Mouse (Mus musculus) forebrain, postnatal 0 days (tissue): Measurements from ENCODE around the gene Ccdc42. TPM values are rescaled to one million over a fixed set of nuclear protein-coding genes. Genes with fewer than 3 reads are reported as not detected.

Experiments
- ATAC-seq: fragments of 200-750 bp; cut with Nextera tagmentation; 2 replicates; pipeline ENCODE4 v1.8.0; 2017; ENCODE audit warnings: mild to moderate bottlenecking, moderate library complexity
- DNase-seq: peaks from one replicate; pipeline ENCODE4 v3.0.0-alpha.2; 2015
- H3K27ac ChIP-seq: fragments of 300-500 bp; sonication (generic); 2 replicates; pipeline ENCODE4 v1.5.1; 2014; ENCODE audit warnings: low read depth, mild to moderate bottlenecking, antibody characterized with exemption, low read length, moderate library complexity, mixed read lengths
- H3K27me3 ChIP-seq: fragments of 300-500 bp; sonication (generic); 2 replicates; pipeline ENCODE4 v1.6.1; 2014; ENCODE audit warnings: mild to moderate bottlenecking, low read length, mixed read lengths; ENCODE audit not compliant: insufficient read depth
- H3K36me3 ChIP-seq: fragments of 300-500 bp; sonication (generic); 2 replicates; pipeline ENCODE4 v1.6.1; 2014; ENCODE audit warnings: mild to moderate bottlenecking, moderate library complexity; ENCODE audit not compliant: insufficient read depth
- H3K4me1 ChIP-seq: fragments of 300-500 bp; sonication (generic); 2 replicates; pipeline ENCODE4 v1.6.1; 2014; ENCODE audit warnings: antibody characterized with exemption; ENCODE audit not compliant: insufficient read depth
- H3K4me2 ChIP-seq: fragments of 300-500 bp; sonication (generic); 2 replicates; pipeline ENCODE4 v1.6.1; 2014; ENCODE audit warnings: low read depth, mild to moderate bottlenecking, moderate library complexity
- H3K4me3 ChIP-seq: fragments of 300-500 bp; sonication (generic); 2 replicates; pipeline ENCODE4 v1.5.1; 2014; ENCODE audit warnings: low read depth, low read length, mixed read lengths
- H3K9ac ChIP-seq: fragments of 300-500 bp; sonication (generic); 2 replicates; pipeline ENCODE4 v1.6.1; 2014; ENCODE audit warnings: mild to moderate bottlenecking
- H3K9me3 ChIP-seq: fragments of 300-500 bp; sonication (generic); 2 replicates; pipeline ENCODE4 v1.6.1; 2016; ENCODE audit warnings: low read length
- CTCF ChIP-seq: sonication (generic); IDR thresholded peaks from 2 replicates; pipeline ENCODE4 v1.5.1; 2016; ENCODE audit warnings: antibody characterized with exemption, control low read depth, low read depth
- WGBS: fragments of 180-500 bp; shearing (Covaris S2); extraction: QIAGEN DNeasy Blood & Tissue Kit; methylation state at CpG from one replicate; pipeline ENCODE4 v1.1.7; 2014; 5-methylcytosine and 5-hydroxymethylcytosine counted together
- polyA plus RNA-seq: library from polyadenylated mRNA; unstranded; fragments of >200 nt; fragmentation: Nextera tagmentation; extraction: Ambion mirVana; gene quantifications from 2 replicates; pipeline ENCODE4 v1.2.1, GENCODE M21; 2015
- total RNA-seq: library from RNA; depleted of rRNA; stranded (reverse); fragments of >200 nt; gene quantifications from 2 replicates; pipeline ENCODE4 v1.2.3, GENCODE M21; 2014

Gene Ccdc42
- total and polyA plus RNA-seq, 2 experiments from 2014 or later, result 0.85 to 1.3 TPM

DNA sequence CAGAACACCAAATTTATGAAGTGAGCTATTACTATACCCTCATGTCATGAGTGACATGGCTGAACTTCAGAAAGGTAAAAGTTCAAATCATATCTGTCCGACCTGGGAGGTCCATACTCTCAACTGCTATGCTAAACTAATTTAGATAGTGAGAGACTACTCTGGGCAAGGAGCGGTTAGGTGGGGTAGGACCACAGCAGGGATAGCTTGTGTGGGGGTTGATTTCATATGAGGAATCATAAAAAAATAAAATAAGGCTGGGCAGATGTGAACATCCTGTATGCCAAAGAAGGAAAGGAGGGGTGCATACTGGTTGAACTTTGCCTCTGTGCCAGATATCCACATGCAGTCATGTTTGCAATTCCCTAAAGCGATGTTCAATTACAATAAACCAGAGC, 21.8 kb upstream of the Ccdc42 start:
- H3K4me2 ChIP-seq, result no peak overlapping the region
- no peak for TF ChIP-seq CTCF
- 0 out of 2 replicates have a peak, but pooled peaks cover 4% of the 10 kb centered on the region for H3K4me1 ChIP-seq
- H3K4me3 ChIP-seq, result no peak overlapping the region
- no peaks in the 10 kb centered on the region for H3K9me3 ChIP-seq
- no peaks in the 10 kb centered on the region for H3K36me3 ChIP-seq
- ATAC-seq, result no peak
- DNase-seq, result no peak
- no peak overlapping the region for H3K9ac ChIP-seq
- H3K27me3 ChIP-seq, result no peaks in the 10 kb centered on the region
- 84% methylated on average over 3 of the region's 3 CpGs for WGBS
- H3K27ac ChIP-seq, result no peak overlapping the region

DNA sequence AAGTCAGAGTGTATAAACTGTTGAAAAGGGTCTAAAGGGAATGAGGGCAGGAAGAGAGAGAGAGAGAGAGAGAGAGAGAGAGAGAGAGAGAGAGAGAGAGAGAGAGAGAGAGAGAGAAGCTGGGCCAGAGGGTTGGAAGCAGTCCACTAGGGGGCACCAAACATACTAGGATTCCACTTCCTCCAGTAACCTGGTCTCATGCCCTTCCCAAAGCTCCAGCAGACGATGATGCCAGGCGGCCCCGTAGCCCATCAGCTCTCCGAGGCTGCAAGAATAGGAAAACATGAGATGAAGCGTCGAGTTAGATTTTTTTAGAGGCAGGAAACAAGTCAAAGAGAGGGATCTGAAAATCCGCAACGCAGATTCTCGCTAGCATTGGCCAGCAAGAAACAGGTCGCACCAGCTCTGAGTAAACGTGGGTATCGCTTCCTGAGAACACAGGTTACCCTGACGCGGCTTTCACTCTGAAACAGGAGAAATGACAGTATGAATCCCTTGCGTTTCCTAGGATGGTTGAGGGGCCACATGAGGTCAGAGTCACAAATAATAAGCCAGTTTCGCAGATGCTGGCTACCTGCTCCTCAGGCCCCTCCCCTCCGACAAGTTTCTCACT, 20.3 kb upstream of the Ccdc42 start:
- H3K27ac ChIP-seq, result no peak overlapping the region
- peak overlapping the region; percentile 53 for H3K4me2 ChIP-seq
- H3K4me3 ChIP-seq, result peak overlapping the region; percentile 32
- H3K36me3 ChIP-seq, result no peaks in the 10 kb centered on the region
- ATAC-seq (peak; percentile 94), DNase-seq (peak; percentile 91)
- H3K9me3 ChIP-seq, result no peaks in the 10 kb centered on the region
- no peaks in the 10 kb centered on the region for H3K27me3 ChIP-seq
- H3K9ac ChIP-seq, result peak overlapping the region; percentile 40; the same call in 1 of the 2 replicates
- 0 out of 2 replicates have a peak, but pooled peaks cover 4% of the 10 kb centered on the region for H3K4me1 ChIP-seq
- TF ChIP-seq CTCF, result peak; percentile 86
- 16% methylated on average over 17 of the region's 17 CpGs for WGBS

DNA sequence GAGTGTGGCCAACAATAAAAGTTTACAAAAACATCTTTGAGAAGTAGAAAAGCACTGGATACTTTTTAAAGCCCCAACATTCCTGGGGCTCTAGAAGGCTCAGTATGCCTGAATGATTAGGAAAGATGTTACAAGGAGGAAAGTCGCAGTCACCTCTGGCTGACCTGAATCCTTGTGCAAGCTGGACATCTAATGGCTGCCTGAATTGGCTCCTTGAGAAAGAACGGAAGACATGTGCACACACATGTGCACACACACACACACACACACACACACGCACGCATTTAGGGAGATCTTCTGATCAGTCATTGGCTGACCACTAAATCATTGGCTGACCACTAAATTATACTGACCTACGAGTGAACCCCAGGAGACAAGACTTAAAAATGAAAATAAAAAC, 16.0 kb upstream of the Ccdc42 start:
- WGBS, result 86% methylated on average over 5 of the region's 5 CpGs

DNA sequence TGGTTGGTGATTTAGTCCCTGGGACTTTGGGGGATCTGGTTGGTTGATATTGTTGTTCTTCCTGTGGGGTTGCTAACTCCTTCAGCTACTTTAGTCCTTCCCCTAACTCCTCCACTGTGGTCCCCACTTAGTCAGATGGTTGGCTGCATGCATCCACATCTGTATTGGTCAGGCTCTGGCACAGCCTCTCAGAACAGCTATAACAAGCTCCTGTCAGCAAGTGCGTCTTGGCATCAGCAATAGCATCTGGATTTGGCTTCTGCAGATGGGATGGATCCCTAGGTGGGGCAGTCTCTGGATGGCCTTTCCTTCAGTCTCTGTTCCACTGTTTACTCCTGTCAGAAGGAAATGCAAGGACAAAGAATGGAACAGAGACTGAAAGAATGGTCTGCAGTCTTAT, 9.7 kb upstream of the Ccdc42 start:
- Histone ChIP-seq H3K27me3 (no peaks in the 10 kb centered on the region), H3K4me2 (no peak overlapping the region), H3K9ac (no peak overlapping the region), H3K36me3 (no peaks in the 10 kb centered on the region), H3K4me3 (no peak overlapping the region), H3K9me3 (no peaks in the 10 kb centered on the region), H3K4me1 (peaks cover 9% of the 10 kb centered on the region), H3K27ac (no peak overlapping the region)
- 84% methylated on average over 1 of the region's 1 CpGs for WGBS
- no peak for TF ChIP-seq CTCF
- DNase-seq (no peak), ATAC-seq (no peak)

More for the DNA sequence above, 16.0 kb upstream of the Ccdc42 start:
- Histone ChIP-seq H3K4me3 (no peak overlapping the region), H3K27ac (no peak overlapping the region), H3K36me3 (no peaks in the 10 kb centered on the region), H3K4me1 (0 out of 2 replicates have a peak, but pooled peaks cover 4% of the 10 kb centered on the region), H3K27me3 (no peaks in the 10 kb centered on the region), H3K9ac (no peak overlapping the region), H3K9me3 (no peaks in the 10 kb centered on the region), H3K4me2 (no peak overlapping the region)
- no peak for TF ChIP-seq CTCF
- DNase-seq, result no peak
- ATAC-seq, result no peak

DNA sequence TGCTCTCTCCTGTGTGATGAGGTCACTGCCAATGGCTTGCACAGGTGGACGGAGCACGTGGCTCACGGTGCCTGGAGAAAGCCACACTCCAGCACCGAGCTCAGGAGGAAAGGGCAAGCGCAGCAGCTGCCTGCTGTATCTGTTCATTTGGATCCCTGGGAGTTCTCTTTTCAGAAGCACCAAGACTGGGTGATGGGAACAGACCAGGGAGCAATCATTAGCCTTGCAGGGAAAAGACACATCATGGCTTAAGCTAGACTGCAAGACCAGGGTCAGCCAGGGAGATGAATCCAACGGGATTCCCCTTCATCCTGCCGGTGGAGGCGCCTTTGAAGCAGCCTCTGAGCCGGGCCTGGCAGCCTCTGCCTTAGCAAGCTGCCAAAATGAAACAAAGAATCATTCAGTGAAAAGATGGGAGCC, 7.3 kb upstream of the Ccdc42 start:
- ATAC-seq (peak; percentile 58), DNase-seq (peak; percentile 80)
- peak; percentile 25; the same call in 1 of the 2 replicates for TF ChIP-seq CTCF
- Histone ChIP-seq H3K27ac (peak overlapping the region; percentile 74), H3K4me1 (peaks cover 19% of the 10 kb centered on the region), H3K4me2 (no peak overlapping the region), H3K9me3 (no peaks in the 10 kb centered on the region), H3K36me3 (no peaks in the 10 kb centered on the region), H3K9ac (peak overlapping the region; percentile 18; the same call in 1 of the 2 replicates), H3K4me3 (no peak overlapping the region), H3K27me3 (no peaks in the 10 kb centered on the region)
- 12% methylated on average over 9 of the region's 9 CpGs for WGBS

DNA sequence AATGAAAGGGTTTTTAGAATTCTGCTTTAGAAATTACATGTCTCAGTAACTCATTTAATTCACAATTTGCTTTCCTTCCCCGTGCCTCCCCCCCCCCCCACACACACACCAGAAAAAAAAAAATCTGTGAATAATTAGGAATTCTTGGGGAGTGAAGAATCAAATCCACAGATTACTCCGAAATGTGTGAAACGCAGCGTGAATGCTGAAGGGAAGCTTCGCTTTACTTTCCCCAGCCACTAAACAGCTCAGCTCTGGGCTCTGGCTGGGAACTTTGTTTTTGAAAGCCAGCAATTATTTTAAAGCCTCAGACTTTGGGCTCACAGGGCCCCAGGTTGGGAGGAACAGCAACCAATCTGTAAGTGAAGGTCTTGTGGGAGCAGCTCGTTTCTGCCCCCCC, 6.3 kb upstream of the Ccdc42 start:
- Histone ChIP-seq H3K27me3 (no peaks in the 10 kb centered on the region), H3K4me2 (no peak overlapping the region), H3K9me3 (no peaks in the 10 kb centered on the region), H3K4me3 (no peak overlapping the region), H3K36me3 (no peaks in the 10 kb centered on the region), H3K4me1 (peaks cover 19% of the 10 kb centered on the region), H3K9ac (no peak overlapping the region), H3K27ac (0 out of 2 replicates have a peak overlapping the region, but pooled peaks have one; percentile 36)
- DNase-seq (peak; percentile 49), ATAC-seq (0 out of 2 replicates have a peak, but pooled peaks have one; percentile 26)
- no peak for TF ChIP-seq CTCF
- WGBS, result 12% methylated on average over 6 of the region's 6 CpGs

DNA sequence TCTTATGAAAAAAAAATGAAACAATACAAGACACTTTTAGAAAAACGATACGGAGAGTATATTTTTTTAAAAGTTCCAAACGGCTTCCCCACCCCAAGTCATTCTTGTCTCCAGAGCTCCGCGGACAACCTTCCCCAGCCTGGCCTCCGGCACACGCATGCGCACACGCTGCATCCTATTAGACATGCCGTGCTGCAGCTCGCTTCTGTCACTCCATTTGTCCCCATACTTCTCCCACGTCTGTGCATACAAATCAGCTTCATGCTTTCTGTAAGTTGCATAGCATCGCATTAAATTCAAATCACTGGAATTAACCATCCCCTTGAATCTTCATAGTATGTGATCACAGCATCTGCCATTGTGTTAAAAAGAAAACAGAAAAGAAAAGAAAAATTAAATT, 3.6 kb upstream of the Ccdc42 start:
- ATAC-seq, result peak; percentile 81

More for the DNA sequence above, 3.6 kb upstream of the Ccdc42 start:
- Histone ChIP-seq H3K9ac (no peak overlapping the region), H3K4me1 (peaks cover 19% of the 10 kb centered on the region), H3K36me3 (no peaks in the 10 kb centered on the region), H3K4me2 (peak overlapping the region; percentile 21; the same call in 1 of the 2 replicates), H3K4me3 (no peak overlapping the region), H3K27me3 (no peaks in the 10 kb centered on the region), H3K27ac (no peak overlapping the region), H3K9me3 (no peaks in the 10 kb centered on the region)
- 47% methylated on average over 13 of the region's 13 CpGs for WGBS
- no peak for TF ChIP-seq CTCF
- DNase-seq, result peak; percentile 87
